Mouse (Mus musculus) intestine, embryonic 16.5 days (tissue): ENCODE results near the gene Suox. TPM values are rescaled to one million over a fixed set of nuclear protein-coding genes. Genes with fewer than 3 reads are reported as not detected.

Experiments used
- ATAC-seq: fragments of 200-750 bp; cut with Nextera tagmentation; 2 replicates; pipeline ENCODE4 v1.8.0; 2017; ENCODE audit warnings: moderate TSS enrichment, moderate library complexity
- H3K27ac ChIP-seq: fragments of 300-500 bp; sonication (generic); 2 replicates; pipeline ENCODE4 v1.5.1; 2014; ENCODE audit warnings: mild to moderate bottlenecking, low read length
- H3K27me3 ChIP-seq: fragments of 300-500 bp; sonication (generic); replicated peaks from 2 replicates; pipeline ENCODE4 v1.6.1; 2014; ENCODE audit warnings: low read length, control low read depth, mixed read lengths; ENCODE audit not compliant: control insufficient read depth, insufficient read depth
- H3K36me3 ChIP-seq: fragments of 300-500 bp; sonication (generic); 2 replicates; pipeline ENCODE4 v1.6.1; 2014; ENCODE audit warnings: low read length, control low read depth; ENCODE audit not compliant: control insufficient read depth, insufficient read depth
- H3K4me1 ChIP-seq: fragments of 300-500 bp; sonication (generic); 2 replicates; pipeline ENCODE4 v1.6.1; 2014; ENCODE audit warnings: low read length, control low read depth, mixed read lengths; ENCODE audit not compliant: control insufficient read depth, insufficient read depth
- H3K4me2 ChIP-seq: fragments of 300-500 bp; sonication (generic); 2 replicates; pipeline ENCODE4 v1.6.1; 2014; ENCODE audit warnings: low read depth, low read length, control low read depth
- H3K4me3 ChIP-seq: fragments of 300-500 bp; sonication (generic); 2 replicates; pipeline ENCODE4 v1.5.1; 2014; ENCODE audit warnings: mild to moderate bottlenecking, low read length
- H3K9ac ChIP-seq: fragments of 300-500 bp; sonication (generic); 2 replicates; pipeline ENCODE4 v1.6.1; 2014; ENCODE audit warnings: low read depth, low read length
- H3K9me3 ChIP-seq: fragments of 300-500 bp; sonication (generic); 2 replicates; pipeline ENCODE4 v1.6.1; 2016; ENCODE audit warnings: low read length, control low read depth; ENCODE audit not compliant: control insufficient read depth
- WGBS: fragments of 180-500 bp; shearing (Covaris S2); extraction: QIAGEN DNeasy Blood & Tissue Kit; methylation state at CpG from one replicate; pipeline ENCODE4 v1.1.7; 2014; 5-methylcytosine and 5-hydroxymethylcytosine counted together
- polyA plus RNA-seq: library from polyadenylated mRNA; unstranded; fragments of >200 nt; fragmentation: Nextera tagmentation; extraction: Ambion mirVana; gene quantifications from 2 replicates; pipeline ENCODE4 v1.2.1, GENCODE M21; 2015

The Suox gene
- polyA plus RNA-seq, 1 experiment from 2014 or later = 13.0 TPM

GRCm38 (mm10) chr10:128653866-128654265 is 20.0 kb downstream of the Suox start:
- WGBS = 73% methylated on average over 4 of the region's 4 CpGs

GRCm38 (mm10) chr10:128646139-128647089 is 27.5 kb downstream of the Suox start:
- peak; percentile 75 for ATAC-seq
- peak overlapping the region; percentile 43; the same call in 1 of the 2 replicates for H3K9ac ChIP-seq
- no peaks in the 10 kb centered on the region for H3K27me3 ChIP-seq
- H3K4me3 ChIP-seq = peak overlapping the region; percentile 56
- H3K36me3 ChIP-seq = no peaks in the 10 kb centered on the region
- H3K9me3 ChIP-seq = no peaks in the 10 kb centered on the region
- peak overlapping the region; percentile 92 for H3K4me2 ChIP-seq
- peaks cover 7% of the 10 kb centered on the region for H3K4me1 ChIP-seq
- 6% methylated on average over 11 of the region's 13 CpGs for WGBS
- no peak overlapping the region for H3K27ac ChIP-seq

More at GRCm38 (mm10) chr10:128653866-128654265, 20.0 kb downstream of the Suox start:
- Histone ChIP-seq H3K4me2 (no peak overlapping the region), H3K27me3 (no peaks in the 10 kb centered on the region), H3K9me3 (no peaks in the 10 kb centered on the region), H3K9ac (no peak overlapping the region), H3K36me3 (no peaks in the 10 kb centered on the region), H3K4me3 (no peak overlapping the region), H3K27ac (no peak overlapping the region), H3K4me1 (peaks cover 6% of the 10 kb centered on the region; the same call in 1 of the 2 replicates)
- ATAC-seq = no peak

DNA sequence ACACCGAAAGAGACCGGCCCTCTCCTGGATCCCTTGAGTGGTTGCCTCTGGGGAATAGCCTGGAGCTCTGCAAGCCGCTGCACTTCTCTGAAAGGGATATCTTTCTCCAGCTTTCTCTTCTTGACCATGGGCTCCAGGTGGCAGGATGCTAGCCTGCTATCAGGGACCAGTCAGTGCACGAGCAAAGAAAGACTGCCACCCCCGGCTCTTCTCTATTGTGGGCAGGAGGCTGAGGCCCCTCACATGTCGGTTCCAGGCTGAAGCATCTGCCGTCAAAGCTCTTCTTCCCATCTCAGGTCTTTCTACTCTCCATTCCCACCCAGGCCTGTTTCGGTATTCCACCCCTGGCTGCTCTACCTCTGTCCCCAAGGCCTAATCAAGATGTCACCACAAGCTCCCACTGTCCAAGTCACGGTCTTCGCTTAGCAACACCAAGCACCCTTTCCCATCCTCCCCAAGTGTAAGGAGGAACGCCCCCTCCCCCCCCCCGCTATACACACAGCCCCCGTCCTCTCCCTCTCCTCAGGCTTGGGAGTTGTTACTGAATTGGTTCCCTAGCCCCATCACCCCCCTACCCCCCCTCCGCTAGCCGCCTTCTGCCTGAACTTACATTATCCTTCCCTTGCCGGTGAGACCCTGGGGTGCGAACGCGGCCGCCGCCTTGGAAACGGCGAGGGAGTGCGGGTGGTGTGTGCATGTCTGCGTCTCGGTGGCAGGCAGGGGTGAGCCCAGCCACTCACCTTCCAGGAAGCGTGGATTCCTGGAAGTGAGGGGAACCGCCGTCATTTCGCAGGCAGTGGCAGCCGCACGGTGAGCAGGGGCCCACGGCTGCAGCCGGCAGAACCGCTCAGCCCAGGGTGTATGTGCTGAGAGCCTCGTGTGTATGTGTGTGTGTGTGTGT is 28.5 kb downstream of the Suox start, which contains the start of gene Ikzf4:
Gene Ikzf4 (minus strand): TSS at position 881 of the 901 bp plus-strand sequence.
- peaks cover 7% of the 10 kb centered on the region for H3K4me1 ChIP-seq
- no peaks in the 10 kb centered on the region for H3K36me3 ChIP-seq
- peak within 1 kb of the TSS; percentile 51; the same call in 1 of the 2 replicates for H3K27ac ChIP-seq
- no peaks in the 10 kb centered on the region for H3K9me3 ChIP-seq
- H3K9ac ChIP-seq = peak within 1 kb of the TSS; percentile 74
- peak within 1 kb of the TSS; percentile 56 for H3K4me3 ChIP-seq
- no peaks in the 10 kb centered on the region for H3K27me3 ChIP-seq
- H3K4me2 ChIP-seq = peak within 1 kb of the TSS; percentile 92
- WGBS = 9% methylated on average over 35 of the region's 36 CpGs
- peak; percentile 73 for ATAC-seq

DNA sequence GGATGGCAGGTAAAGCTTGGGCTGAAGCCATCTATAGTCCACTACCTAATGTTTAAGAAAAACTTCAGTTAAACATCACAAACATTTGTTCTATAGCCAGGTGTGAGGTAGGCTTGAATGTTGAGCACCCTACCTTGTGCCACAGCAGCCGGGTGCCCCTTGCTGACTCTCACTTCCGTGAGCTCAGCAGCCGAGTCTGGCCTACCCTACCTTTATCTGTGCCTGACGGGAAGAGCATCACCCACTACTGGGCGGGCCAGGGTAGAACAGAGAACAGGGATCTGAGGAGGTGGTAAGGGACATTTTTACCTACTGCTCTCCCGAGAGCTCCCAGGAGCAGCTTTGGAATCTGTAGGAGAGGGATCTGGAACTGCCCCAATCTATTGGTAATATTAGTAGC is 31.1 kb downstream of the Suox start:
- H3K9ac ChIP-seq = no peak overlapping the region
- H3K4me3 ChIP-seq = no peak overlapping the region
- no peaks in the 10 kb centered on the region for H3K9me3 ChIP-seq
- WGBS = 89% methylated on average over 6 of the region's 6 CpGs
- peaks cover 7% of the 10 kb centered on the region for H3K4me1 ChIP-seq
- H3K4me2 ChIP-seq = no peak overlapping the region
- H3K36me3 ChIP-seq = no peaks in the 10 kb centered on the region
- H3K27ac ChIP-seq = no peak overlapping the region
- ATAC-seq = no peak
- H3K27me3 ChIP-seq = no peaks in the 10 kb centered on the region

DNA sequence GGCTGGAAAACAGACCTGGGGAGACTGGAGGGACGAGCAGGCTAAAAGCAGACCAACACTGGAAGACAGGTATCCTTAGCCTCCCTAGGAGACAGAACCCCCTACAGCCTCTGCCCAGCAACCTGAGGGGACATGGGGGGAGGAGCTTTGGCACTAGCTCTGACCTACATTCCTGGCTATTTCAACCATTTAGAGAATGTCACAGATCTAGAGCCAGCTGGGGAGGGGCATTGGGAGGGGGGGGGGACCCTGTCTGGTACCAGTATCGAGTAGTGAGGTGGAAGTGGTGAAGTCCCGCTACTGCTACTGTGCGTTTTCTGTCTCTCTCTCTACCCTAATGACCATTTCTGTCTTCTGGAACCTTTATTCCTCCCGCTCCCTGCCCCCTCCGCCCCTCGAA is 32.0 kb downstream of the Suox start:
- no peak overlapping the region for H3K4me3 ChIP-seq
- no peak overlapping the region for H3K9ac ChIP-seq
- no peaks in the 10 kb centered on the region for H3K27me3 ChIP-seq
- H3K9me3 ChIP-seq = no peaks in the 10 kb centered on the region
- H3K4me2 ChIP-seq = no peak overlapping the region
- 79% methylated on average over 7 of the region's 7 CpGs for WGBS
- H3K4me1 ChIP-seq = peaks cover 7% of the 10 kb centered on the region
- no peak overlapping the region for H3K27ac ChIP-seq
- ATAC-seq = no peak
- no peaks in the 10 kb centered on the region for H3K36me3 ChIP-seq

DNA sequence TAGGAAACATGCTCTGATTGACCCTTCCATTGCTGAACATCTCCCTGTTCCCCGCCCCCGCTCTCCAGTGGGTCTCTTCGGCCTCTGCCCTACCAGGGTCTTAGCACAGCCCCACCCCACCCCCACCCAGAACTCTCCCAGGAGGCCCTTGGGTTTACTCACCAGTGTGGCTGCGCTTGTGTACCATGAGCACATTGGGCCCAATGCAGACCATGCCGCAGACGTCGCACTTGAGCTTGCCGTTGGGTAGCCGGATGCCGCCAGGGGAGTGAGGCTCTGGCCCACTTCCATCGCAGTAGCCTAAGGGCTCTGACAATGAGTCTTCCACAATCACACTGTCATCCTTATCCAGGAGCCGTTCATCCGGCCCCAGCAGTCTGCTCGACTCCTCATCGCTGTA is 33.0 kb downstream of the Suox start:
- Histone ChIP-seq H3K4me1 (0 out of 2 replicates have a peak, but pooled peaks cover 2% of the 10 kb centered on the region), H3K27me3 (no peaks in the 10 kb centered on the region), H3K4me3 (no peak overlapping the region), H3K9me3 (no peaks in the 10 kb centered on the region), H3K9ac (no peak overlapping the region), H3K27ac (no peak overlapping the region), H3K4me2 (no peak overlapping the region), H3K36me3 (no peaks in the 10 kb centered on the region)
- WGBS = 93% methylated on average over 15 of the region's 15 CpGs
- ATAC-seq = no peak

GRCm38 (mm10) chr10:128639999-128640398 is 33.9 kb downstream of the Suox start:
- Histone ChIP-seq H3K27ac (no peak overlapping the region), H3K4me3 (no peak overlapping the region), H3K36me3 (no peaks in the 10 kb centered on the region), H3K9me3 (no peaks in the 10 kb centered on the region), H3K4me1 (no peaks in the 10 kb centered on the region), H3K9ac (no peak overlapping the region), H3K27me3 (no peaks in the 10 kb centered on the region), H3K4me2 (no peak overlapping the region)
- WGBS = 88% methylated on average over 14 of the region's 14 CpGs
- ATAC-seq = no peak; the same call in 1 of the 2 replicates

GRCm38 (mm10) chr10:128637011-128637410 is 36.9 kb downstream of the Suox start:
- H3K4me2 ChIP-seq = no peak overlapping the region
- 26% methylated on average over 11 of the region's 11 CpGs for WGBS
- H3K27ac ChIP-seq = no peak overlapping the region
- H3K4me1 ChIP-seq = no peaks in the 10 kb centered on the region
- ATAC-seq = no peak
- no peaks in the 10 kb centered on the region for H3K27me3 ChIP-seq
- H3K9ac ChIP-seq = no peak overlapping the region
- no peak overlapping the region for H3K4me3 ChIP-seq
- no peaks in the 10 kb centered on the region for H3K36me3 ChIP-seq
- no peaks in the 10 kb centered on the region for H3K9me3 ChIP-seq

GRCm38 (mm10) chr10:128636561-128636960 is 37.3 kb downstream of the Suox start:
- no peaks in the 10 kb centered on the region for H3K27me3 ChIP-seq
- no peak overlapping the region for H3K27ac ChIP-seq
- peaks cover 4% of the 10 kb centered on the region for H3K4me1 ChIP-seq
- H3K9ac ChIP-seq = no peak overlapping the region
- no peak overlapping the region for H3K4me2 ChIP-seq
- H3K9me3 ChIP-seq = no peaks in the 10 kb centered on the region
- ATAC-seq = no peak
- WGBS = 56% methylated on average over 6 of the region's 6 CpGs
- no peak overlapping the region for H3K4me3 ChIP-seq
- H3K36me3 ChIP-seq = no peaks in the 10 kb centered on the region
